Mouse (Mus musculus): Measurements from ENCODE around the gene Cdh5. TPM values are rescaled to one million over a fixed set of nuclear protein-coding genes. Genes with fewer than 3 reads are reported as not detected.

Gene Cdh5
- total RNA-seq, 2 experiments from 2014 or later, result 260 to 270 TPM

DNA sequence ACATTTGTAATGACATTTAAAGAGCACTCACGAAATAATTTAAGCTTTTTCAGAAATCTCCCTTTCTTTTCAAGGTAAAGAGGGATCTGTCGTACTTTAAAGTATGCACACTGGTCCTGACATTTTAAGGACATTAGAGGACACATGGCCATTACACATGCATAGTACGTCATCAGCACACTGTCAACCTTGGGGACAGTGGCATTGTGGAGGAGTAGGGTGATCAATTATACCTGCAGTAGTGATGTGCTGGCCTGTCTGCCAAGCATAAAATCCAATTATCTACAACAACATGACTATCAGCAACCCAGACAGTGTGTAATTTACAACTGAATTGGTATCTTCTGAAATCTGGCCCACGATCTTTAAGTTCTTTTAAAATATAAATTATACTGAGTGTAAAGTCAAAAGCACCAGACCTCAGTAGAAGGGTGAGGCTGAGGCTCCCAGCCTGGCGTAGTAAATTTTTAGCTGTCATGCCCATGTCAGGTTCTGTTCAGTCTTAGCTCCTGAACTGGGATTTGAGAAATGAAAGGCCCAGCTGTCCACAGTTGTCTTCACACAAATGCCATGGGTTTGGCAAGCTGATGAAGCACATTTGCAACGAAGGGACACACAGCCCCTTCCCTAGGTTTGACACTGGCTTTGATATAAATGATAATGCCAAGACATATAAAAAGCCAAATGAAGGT, 89.5 kb downstream of the Cdh5 start:
- no peak for DNase-seq

DNA sequence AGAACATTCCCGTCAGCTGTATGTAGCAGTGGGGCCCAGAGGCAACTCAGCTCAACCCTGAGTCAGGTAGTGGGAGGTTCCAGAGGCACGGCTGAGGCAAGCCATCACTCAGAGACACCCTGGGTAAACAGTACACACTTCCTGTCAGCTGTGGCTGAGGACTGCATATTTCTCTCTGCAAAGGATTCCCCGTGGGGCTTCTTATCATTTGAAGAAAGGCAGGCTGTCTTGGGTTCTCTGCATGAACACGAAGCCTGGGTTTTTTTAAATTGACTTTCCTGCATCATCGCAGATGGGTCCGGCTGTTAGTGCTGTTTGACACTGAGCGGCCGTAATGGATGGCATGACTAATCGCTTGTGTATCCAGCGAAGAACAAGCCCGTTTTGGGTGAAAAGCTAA, 90.1 kb downstream of the Cdh5 start:
- DNase-seq, result peak; percentile 51

Other genes with a start within 250 kb of the Cdh5 start
- gene Bean1, start 68.8 kb downstream of the Cdh5 start, total RNA-seq (2021), result 1 to 10 TPM; 4.4 to 5.1 TPM
- 10 to 100 TPM in 1 of 2 experiments, 1 to 10 TPM in 1; 9.6 to 10.3 TPM for gene Tk2, start 146.9 kb downstream of the Cdh5 start, total RNA-seq (2021)
- 10 to 100 TPM; 10.9 to 11.3 TPM for gene Cklf, start 149.2 kb downstream of the Cdh5 start, total RNA-seq (2021)
- not detected for gene Cmtm2a, start 191.6 kb downstream of the Cdh5 start, total RNA-seq (2021)
- not detected for gene Gm45711, start 208.5 kb downstream of the Cdh5 start, total RNA-seq (2021)
- not detected for gene Cmtm1, start 208.5 kb downstream of the Cdh5 start, total RNA-seq (2021)
- not detected for gene Gm11020, start 219.9 kb downstream of the Cdh5 start, total RNA-seq (2021)
- gene Cmtm2b, start 220.6 kb downstream of the Cdh5 start, total RNA-seq (2021), result not detected
- gene Cmtm3, start 237.8 kb downstream of the Cdh5 start, total RNA-seq (2021), result 10 to 100 TPM; 50.6 to 50.7 TPM

All from heart, postnatal 4 days (tissue).